Mouse (Mus musculus) midbrain, embryonic 11.5 days (tissue): Measurements from ENCODE around the gene Bloc1s3. TPM values are rescaled to one million over a fixed set of nuclear protein-coding genes. Genes with fewer than 3 reads are reported as not detected.

Experiments
- ATAC-seq: fragments of 200-750 bp; cut with Nextera tagmentation; 2 replicates; pipeline ENCODE4 v1.8.0; 2017; ENCODE audit warnings: moderate TSS enrichment, moderate library complexity; ENCODE audit not compliant: low FRiP score
- DNase-seq: peaks from one replicate; pipeline ENCODE4 v3.0.0; 2015; ENCODE audit warnings: low spot score; ENCODE audit errors: missing footprints
- H3K27ac ChIP-seq: fragments of 300-500 bp; sonication (generic); 2 replicates; pipeline ENCODE4 v1.5.1; 2014; ENCODE audit warnings: low read depth, low read length
- H3K27me3 ChIP-seq: fragments of 300-500 bp; sonication (generic); 2 replicates; pipeline ENCODE4 v1.6.1; 2014; ENCODE audit warnings: mild to moderate bottlenecking, low read length, moderate library complexity, mixed read lengths; ENCODE audit not compliant: control insufficient read depth, insufficient read depth
- H3K36me3 ChIP-seq: fragments of 300-500 bp; sonication (generic); 2 replicates; pipeline ENCODE4 v1.6.1; 2014; ENCODE audit warnings: mild to moderate bottlenecking, low read length, moderate library complexity, mixed read lengths; ENCODE audit not compliant: control insufficient read depth, insufficient read depth
- H3K4me1 ChIP-seq: fragments of 300-500 bp; sonication (generic); 2 replicates; pipeline ENCODE4 v1.6.1; 2014; ENCODE audit warnings: low read length; ENCODE audit not compliant: control insufficient read depth, insufficient read depth
- H3K4me2 ChIP-seq: fragments of 300-500 bp; sonication (generic); 2 replicates; pipeline ENCODE4 v1.6.1; 2014; ENCODE audit warnings: mild to moderate bottlenecking, moderate library complexity
- H3K4me3 ChIP-seq: fragments of 300-500 bp; sonication (generic); 2 replicates; pipeline ENCODE4 v1.5.1; 2014; ENCODE audit warnings: low read depth, low read length
- H3K9ac ChIP-seq: fragments of 300-500 bp; sonication (generic); 2 replicates; pipeline ENCODE4 v1.6.1; 2014; ENCODE audit warnings: low read length
- H3K9me3 ChIP-seq: fragments of 300-500 bp; sonication (generic); 2 replicates; pipeline ENCODE4 v1.6.1; 2016; ENCODE audit warnings: low read length; ENCODE audit not compliant: control insufficient read depth
- WGBS: fragments of 180-500 bp; shearing (Covaris S2); extraction: QIAGEN DNeasy Blood & Tissue Kit; methylation state at CpG from one replicate; pipeline ENCODE4 v1.1.7; 2014; 5-methylcytosine and 5-hydroxymethylcytosine counted together
- polyA plus RNA-seq: library from polyadenylated mRNA; unstranded; fragments of >200 nt; fragmentation: Nextera tagmentation; extraction: Ambion mirVana; gene quantifications from 2 replicates; pipeline ENCODE4 v1.2.1, GENCODE M21; 2014

Bloc1s3 gene
- polyA plus RNA-seq, 1 experiment from 2014 or later: 2.6 TPM

DNA sequence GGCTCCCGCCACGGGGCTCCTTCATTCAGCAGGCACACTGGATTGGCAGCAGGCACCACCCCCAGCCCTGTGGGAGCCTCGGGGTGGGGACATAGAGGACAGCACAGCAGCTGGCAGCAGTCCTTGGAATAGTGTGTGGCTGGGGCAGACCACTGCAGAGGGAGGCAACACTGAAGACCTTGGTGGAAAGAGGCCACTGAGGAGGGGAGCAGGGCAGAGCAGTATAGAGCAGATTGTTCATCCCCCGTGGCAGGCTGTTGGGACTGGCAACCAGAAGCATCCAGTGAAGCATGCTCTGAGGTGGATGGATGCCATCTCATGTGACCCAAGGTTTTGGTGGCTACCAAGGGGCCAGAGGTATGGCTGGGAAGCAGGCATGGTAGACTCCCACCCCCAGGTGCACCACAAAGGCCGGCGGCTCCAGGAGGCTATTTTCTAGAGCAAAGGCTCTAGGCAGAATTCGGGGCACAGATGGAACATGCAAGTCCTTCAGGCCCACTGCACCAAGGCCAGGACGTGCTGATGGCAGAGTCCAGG, 34.1 kb upstream of the Bloc1s3 start:
- ATAC-seq: peak; percentile 42; the same call in 1 of the 2 replicates
- Histone ChIP-seq H3K4me1 (peaks cover 3% of the 10 kb centered on the region; the same call in 1 of the 2 replicates), H3K9ac (peak overlapping the region; percentile 16; the same call in 1 of the 2 replicates), H3K4me3 (no peak overlapping the region), H3K9me3 (no peaks in the 10 kb centered on the region), H3K36me3 (no peaks in the 10 kb centered on the region), H3K4me2 (no peak overlapping the region), H3K27ac (no peak overlapping the region), H3K27me3 (no peaks in the 10 kb centered on the region)
- 69% methylated on average over 8 of the region's 8 CpGs for WGBS
- DNase-seq: no peak

- Histone ChIP-seq H3K9ac (no peak overlapping the region), H3K9me3 (no peaks in the 10 kb centered on the region), H3K36me3 (no peaks in the 10 kb centered on the region), H3K4me3 (no peak overlapping the region), H3K27ac (no peak overlapping the region), H3K4me1 (peaks cover 3% of the 10 kb centered on the region; the same call in 1 of the 2 replicates), H3K4me2 (no peak overlapping the region), H3K27me3 (no peaks in the 10 kb centered on the region)
- 80% methylated on average over 7 of the region's 7 CpGs for WGBS
- no peak for DNase-seq
- peak; percentile 5; the same call in 1 of the 2 replicates for ATAC-seq
These were observed 33.6 kb upstream of the Bloc1s3 start for GRCm38 (mm10) chr7:19541681-19542154.

DNA sequence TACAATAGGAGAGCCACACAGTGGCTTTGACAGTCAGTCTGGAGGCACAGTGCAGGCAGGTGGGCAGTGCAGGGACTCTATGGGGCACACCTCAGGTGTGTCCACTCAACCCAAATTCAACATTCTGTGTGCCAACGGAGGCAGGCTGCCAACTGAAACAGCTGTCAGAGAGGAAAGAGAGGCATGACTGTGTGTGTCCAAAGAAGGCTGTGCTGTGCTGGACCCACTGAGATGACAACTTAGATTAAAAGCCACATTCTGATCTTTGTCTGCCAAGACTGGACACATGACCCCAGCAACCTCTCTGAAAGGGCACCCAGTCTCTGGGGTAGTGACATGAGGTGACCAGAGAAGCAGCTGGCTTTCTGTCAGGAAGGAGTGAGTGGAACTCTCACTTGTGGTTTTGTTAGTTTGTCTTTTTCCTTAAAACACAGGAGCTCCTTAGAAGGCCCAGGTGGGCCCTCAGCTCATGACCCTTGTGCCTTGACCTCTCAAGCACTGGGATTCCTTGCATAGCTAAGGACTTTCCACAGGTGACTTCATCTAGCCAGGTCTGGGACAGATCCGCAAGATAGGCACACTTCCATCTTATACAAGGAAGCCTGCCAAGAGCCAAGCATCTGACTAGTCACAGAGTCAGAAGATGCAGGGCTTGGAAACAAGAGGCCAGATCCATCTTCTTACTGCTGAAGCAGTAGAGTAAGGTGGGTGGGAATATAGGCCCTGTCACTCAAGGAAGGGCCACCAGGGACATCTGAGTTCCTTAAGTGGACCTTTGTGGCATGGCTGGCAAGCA, 32.8 kb upstream of the Bloc1s3 start:
- no peak for ATAC-seq
- Histone ChIP-seq H3K27ac (no peak overlapping the region), H3K9ac (no peak overlapping the region), H3K4me2 (no peak overlapping the region), H3K36me3 (no peaks in the 10 kb centered on the region), H3K4me3 (no peak overlapping the region), H3K9me3 (no peaks in the 10 kb centered on the region), H3K4me1 (peaks cover 3% of the 10 kb centered on the region; the same call in 1 of the 2 replicates), H3K27me3 (no peaks in the 10 kb centered on the region)
- 95% methylated on average over 2 of the region's 2 CpGs for WGBS
- no peak for DNase-seq

- Histone ChIP-seq H3K4me1 (no peaks in the 10 kb centered on the region), H3K4me2 (no peak overlapping the region), H3K27me3 (no peaks in the 10 kb centered on the region), H3K9me3 (no peaks in the 10 kb centered on the region), H3K4me3 (no peak overlapping the region), H3K9ac (no peak overlapping the region), H3K36me3 (peaks cover 21% of the 10 kb centered on the region; the same call in 1 of the 2 replicates), H3K27ac (no peak overlapping the region)
- no peak for DNase-seq
- no peak for ATAC-seq
- WGBS: 97% methylated on average over 10 of the region's 10 CpGs
These were observed 26.5 kb upstream of the Bloc1s3 start for GRCm38 (mm10) chr7:19534676-19535075.

DNA sequence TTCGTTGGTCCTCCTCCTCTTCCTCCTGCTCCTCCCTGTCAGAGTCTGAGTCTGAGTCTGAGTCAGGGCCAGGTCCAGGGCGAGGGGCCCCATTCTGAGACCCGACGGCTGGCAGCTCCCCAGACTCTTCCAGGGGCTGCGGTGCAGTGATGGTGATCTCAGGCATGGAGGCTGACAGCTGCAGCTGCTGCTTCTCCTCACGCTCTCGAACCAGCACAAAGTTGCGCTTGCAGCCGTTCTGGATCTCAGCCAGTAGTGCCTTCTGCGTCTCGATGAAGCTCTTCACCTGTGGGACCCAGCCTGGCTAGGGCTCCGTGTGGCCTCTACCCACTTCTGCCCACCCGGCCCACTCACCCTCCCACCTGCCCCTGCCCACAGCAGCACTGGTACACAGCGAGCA, 24.1 kb upstream of the Bloc1s3 start:
- Histone ChIP-seq H3K4me1 (no peaks in the 10 kb centered on the region), H3K27me3 (no peaks in the 10 kb centered on the region), H3K4me2 (no peak overlapping the region), H3K36me3 (peaks cover 21% of the 10 kb centered on the region; the same call in 1 of the 2 replicates), H3K9ac (no peak overlapping the region), H3K4me3 (no peak overlapping the region), H3K27ac (no peak overlapping the region), H3K9me3 (no peaks in the 10 kb centered on the region)
- ATAC-seq: no peak
- 93% methylated on average over 14 of the region's 14 CpGs for WGBS
- DNase-seq: no peak

- no peak overlapping the region for H3K4me3 ChIP-seq
- no peaks in the 10 kb centered on the region for H3K27me3 ChIP-seq
- no peaks in the 10 kb centered on the region for H3K9me3 ChIP-seq
- no peak overlapping the region for H3K4me2 ChIP-seq
- DNase-seq (no peak), ATAC-seq (no peak)
- H3K36me3 ChIP-seq: peaks cover 21% of the 10 kb centered on the region; the same call in 1 of the 2 replicates
- no peak overlapping the region for H3K9ac ChIP-seq
- no peaks in the 10 kb centered on the region for H3K4me1 ChIP-seq
- no peak overlapping the region for H3K27ac ChIP-seq
- 74% methylated on average over 10 of the region's 10 CpGs for WGBS
These were observed 22.9 kb upstream of the Bloc1s3 start for GRCm38 (mm10) chr7:19531077-19531476.

- no peaks in the 10 kb centered on the region for H3K9me3 ChIP-seq
- H3K36me3 ChIP-seq: no peaks in the 10 kb centered on the region; the same call in 1 of the 2 replicates
- no peak overlapping the region for H3K4me3 ChIP-seq
- peaks cover 53% of the 10 kb centered on the region for H3K27me3 ChIP-seq
- no peak for DNase-seq
- WGBS: 71% methylated on average over 2 of the region's 2 CpGs
- no peak overlapping the region for H3K9ac ChIP-seq
- H3K4me2 ChIP-seq: no peak overlapping the region
- ATAC-seq: no peak
- peaks cover 14% of the 10 kb centered on the region for H3K4me1 ChIP-seq
- H3K27ac ChIP-seq: no peak overlapping the region
These were observed 16.9 kb upstream of the Bloc1s3 start for GRCm38 (mm10) chr7:19525105-19525481.

DNA sequence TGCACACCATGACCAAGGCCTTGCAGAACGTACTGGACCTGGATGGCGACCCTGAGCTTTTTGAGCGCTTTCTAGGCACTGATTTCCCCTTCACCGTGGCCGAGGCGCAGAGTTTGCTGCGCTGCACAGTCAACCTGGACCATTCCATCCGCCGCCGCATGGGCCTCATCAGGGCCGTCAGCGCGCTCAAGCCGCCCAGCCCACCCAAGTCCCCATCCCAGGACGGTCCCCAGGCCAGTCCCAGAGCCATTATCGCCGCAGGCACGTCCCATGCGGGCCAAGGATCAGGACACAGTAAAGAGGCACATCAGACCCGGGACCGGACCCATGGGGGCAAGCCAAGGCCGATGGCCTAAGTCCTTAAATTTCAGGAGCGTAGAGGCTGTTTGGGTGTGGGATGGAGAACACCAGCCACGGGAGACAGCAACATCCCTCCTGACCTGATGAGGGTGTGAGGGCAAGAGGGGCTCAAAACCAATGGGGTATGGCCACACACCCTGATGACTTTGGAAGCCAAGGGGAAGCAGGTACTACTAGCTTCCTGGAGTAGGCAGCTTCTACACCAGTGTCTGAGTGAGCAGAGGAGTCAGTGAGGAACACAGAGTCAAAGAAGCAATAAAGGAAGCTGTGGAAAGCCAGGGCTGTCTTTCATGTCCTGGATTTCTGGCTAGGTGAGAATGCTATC, 16.4 kb upstream of the Bloc1s3 start:
- peaks cover 58% of the 10 kb centered on the region for H3K27me3 ChIP-seq
- H3K4me3 ChIP-seq: peak overlapping the region; percentile 36
- H3K27ac ChIP-seq: no peak overlapping the region
- peak overlapping the region; percentile 60 for H3K4me2 ChIP-seq
- peak; percentile 53 for ATAC-seq
- no peaks in the 10 kb centered on the region for H3K36me3 ChIP-seq
- no peaks in the 10 kb centered on the region for H3K9me3 ChIP-seq
- H3K4me1 ChIP-seq: peaks cover 19% of the 10 kb centered on the region
- peak overlapping the region; percentile 59 for H3K9ac ChIP-seq
- WGBS: 13% methylated on average over 24 of the region's 24 CpGs
- peak; percentile 92 for DNase-seq
